Mouse (Mus musculus) limb, embryonic 15.5 days (tissue): ENCODE results near the gene Abcf2. TPM values are rescaled to one million over a fixed set of nuclear protein-coding genes. Genes with fewer than 3 reads are reported as not detected.

Experiments
- ATAC-seq: fragments of 200-750 bp; cut with Nextera tagmentation; 2 replicates; pipeline ENCODE4 v1.8.0; 2017; ENCODE audit warnings: low read depth, moderate TSS enrichment; ENCODE audit not compliant: insufficient number of reproducible peaks, low FRiP score, low TSS enrichment
- H3K27ac ChIP-seq: fragments of 300-500 bp; sonication (generic); 2 replicates; pipeline ENCODE4 v1.5.1; 2015; ENCODE audit warnings: moderate library complexity, mild to moderate bottlenecking, inconsistent platforms
- H3K27me3 ChIP-seq: fragments of 300-500 bp; sonication (generic); 2 replicates; pipeline ENCODE4 v1.6.1; 2015; ENCODE audit warnings: inconsistent platforms
- H3K36me3 ChIP-seq: fragments of 300-500 bp; sonication (generic); 2 replicates; pipeline ENCODE4 v1.6.1; 2015; ENCODE audit warnings: inconsistent platforms
- H3K4me1 ChIP-seq: fragments of 300-500 bp; sonication (generic); 2 replicates; pipeline ENCODE4 v1.6.1; 2015; ENCODE audit warnings: inconsistent platforms
- H3K4me2 ChIP-seq: fragments of 300-500 bp; sonication (generic); 2 replicates; pipeline ENCODE4 v1.6.1; 2015; ENCODE audit warnings: mild to moderate bottlenecking, inconsistent platforms
- H3K4me3 ChIP-seq: fragments of 300-500 bp; sonication (generic); 2 replicates; pipeline ENCODE4 v1.5.1; 2015; ENCODE audit warnings: mild to moderate bottlenecking, inconsistent platforms
- H3K9ac ChIP-seq: fragments of 300-500 bp; sonication (generic); 2 replicates; pipeline ENCODE4 v1.6.1; 2015; ENCODE audit warnings: inconsistent platforms
- H3K9me3 ChIP-seq: fragments of 300-500 bp; sonication (generic); 2 replicates; pipeline ENCODE4 v1.6.1; 2016; ENCODE audit warnings: inconsistent platforms
- WGBS: fragments of 180-500 bp; shearing (Covaris S2); methylation state at CpG from one replicate; pipeline ENCODE4 v1.1.7; 2015; 5-methylcytosine and 5-hydroxymethylcytosine counted together
- polyA plus RNA-seq: library from polyadenylated mRNA; unstranded; fragments of >200 nt; fragmentation: Nextera tagmentation; extraction: Ambion mirVana; gene quantifications from 2 replicates; pipeline ENCODE4 v1.2.1, GENCODE M21; 2015

Abcf2 gene
- polyA plus RNA-seq, 1 experiment from 2014 or later = 97.2 TPM

DNA sequence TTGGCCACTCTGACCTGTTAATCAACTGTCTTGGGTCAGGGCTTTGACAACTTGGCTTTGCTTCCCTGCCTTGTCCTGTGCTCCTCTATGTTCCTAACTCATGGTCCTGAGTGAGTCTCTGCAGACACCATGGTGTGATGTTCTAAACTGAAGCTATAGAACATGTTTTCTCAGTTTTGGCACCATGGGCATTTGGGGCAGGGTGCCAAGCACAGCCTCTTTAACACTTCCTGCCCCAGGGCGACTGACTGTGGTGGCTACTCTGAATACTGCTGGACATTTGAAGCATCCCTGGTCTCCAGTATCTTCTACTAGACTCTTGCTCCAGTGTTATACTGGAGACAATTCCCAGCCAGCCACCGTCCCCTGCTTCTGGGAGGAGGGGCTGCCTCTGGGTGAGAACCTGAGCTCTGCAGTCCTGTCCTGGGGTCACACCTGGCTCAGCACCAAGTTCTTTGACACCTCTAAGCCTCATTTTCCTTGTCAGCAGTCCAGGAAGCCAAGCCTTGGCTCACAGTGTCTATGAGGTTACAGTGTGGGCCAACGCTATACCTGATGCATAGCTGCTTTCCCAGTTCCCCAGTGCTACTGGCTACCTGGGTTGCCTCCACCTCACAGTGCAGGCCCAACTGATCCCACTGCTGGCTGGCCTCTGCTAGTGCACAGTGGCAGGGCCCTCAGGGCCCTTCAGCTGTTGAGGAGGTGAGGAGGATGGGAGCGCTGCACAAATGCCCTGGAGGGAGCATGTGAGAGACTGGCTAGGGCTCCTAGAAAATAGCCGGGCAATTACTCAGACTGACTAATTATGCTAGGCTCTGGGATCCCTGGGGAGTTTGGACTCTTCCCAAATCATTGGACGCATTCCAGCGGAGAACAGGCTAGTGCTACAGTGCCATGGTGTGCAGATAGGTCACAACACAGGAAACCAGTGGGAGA lies 34.4 kb upstream of the Abcf2 start:
- no peak overlapping the region for H3K27ac ChIP-seq
- no peak overlapping the region for H3K4me3 ChIP-seq
- no peak overlapping the region for H3K9ac ChIP-seq
- no peaks in the 10 kb centered on the region for H3K27me3 ChIP-seq
- ATAC-seq = 0 out of 2 replicates have a peak, but pooled peaks have one; percentile 19
- no peaks in the 10 kb centered on the region for H3K9me3 ChIP-seq
- 41% methylated on average over 7 of the region's 7 CpGs for WGBS
- no peaks in the 10 kb centered on the region for H3K36me3 ChIP-seq
- H3K4me1 ChIP-seq = peaks cover 17% of the 10 kb centered on the region
- H3K4me2 ChIP-seq = no peak overlapping the region

GRCm38 (mm10) chr5:24609388-24609787 lies 32.1 kb upstream of the Abcf2 start:
- no peak for ATAC-seq
- Histone ChIP-seq H3K27me3 (no peaks in the 10 kb centered on the region), H3K9me3 (no peaks in the 10 kb centered on the region), H3K4me3 (no peak overlapping the region), H3K36me3 (no peaks in the 10 kb centered on the region), H3K27ac (no peak overlapping the region), H3K4me2 (no peak overlapping the region), H3K4me1 (peaks cover 32% of the 10 kb centered on the region), H3K9ac (no peak overlapping the region)
- WGBS = 40% methylated on average over 5 of the region's 5 CpGs

DNA sequence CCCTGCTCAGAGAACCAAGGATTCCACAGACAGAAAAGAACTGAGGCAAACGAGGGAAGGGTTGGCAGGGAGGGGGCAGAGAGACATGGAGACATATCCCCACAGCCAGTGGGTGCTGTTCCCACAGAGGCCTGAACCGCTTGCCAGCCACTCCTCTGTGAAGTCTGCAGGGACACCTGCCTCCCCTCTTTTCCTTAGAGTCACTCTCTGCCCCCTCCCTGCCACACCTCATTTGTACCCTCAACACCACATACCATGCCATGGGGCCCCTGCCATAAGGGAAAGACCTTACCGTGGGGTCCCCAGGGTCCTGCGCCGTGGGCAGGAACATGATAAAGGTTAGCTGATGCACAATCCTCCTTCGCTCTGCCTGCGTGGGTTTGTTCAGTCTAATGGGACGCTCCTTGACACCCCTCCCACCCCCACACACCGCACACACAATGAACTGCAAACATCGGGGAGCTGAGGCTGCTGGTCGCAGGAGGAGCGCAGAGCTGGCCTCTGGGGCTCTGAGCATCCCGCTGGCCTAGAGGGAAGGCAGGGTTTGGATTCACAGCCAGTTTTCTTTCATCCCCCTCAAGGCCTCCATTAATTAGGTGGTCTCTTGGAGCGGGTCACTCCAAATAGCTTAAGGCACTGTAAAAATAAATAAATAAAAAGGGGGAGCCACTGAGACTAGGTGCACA lies 28.9 kb upstream of the Abcf2 start:
- peak overlapping the region; percentile 72; the same call in 1 of the 2 replicates for H3K9ac ChIP-seq
- WGBS = 27% methylated on average over 14 of the region's 14 CpGs
- no peak for ATAC-seq
- H3K4me2 ChIP-seq = peak overlapping the region; percentile 57
- H3K36me3 ChIP-seq = no peaks in the 10 kb centered on the region
- no peaks in the 10 kb centered on the region for H3K27me3 ChIP-seq
- H3K9me3 ChIP-seq = no peaks in the 10 kb centered on the region
- H3K4me1 ChIP-seq = peaks cover 45% of the 10 kb centered on the region
- peak overlapping the region; percentile 100 for H3K27ac ChIP-seq
- H3K4me3 ChIP-seq = peak overlapping the region; percentile 76; the same call in 1 of the 2 replicates

DNA sequence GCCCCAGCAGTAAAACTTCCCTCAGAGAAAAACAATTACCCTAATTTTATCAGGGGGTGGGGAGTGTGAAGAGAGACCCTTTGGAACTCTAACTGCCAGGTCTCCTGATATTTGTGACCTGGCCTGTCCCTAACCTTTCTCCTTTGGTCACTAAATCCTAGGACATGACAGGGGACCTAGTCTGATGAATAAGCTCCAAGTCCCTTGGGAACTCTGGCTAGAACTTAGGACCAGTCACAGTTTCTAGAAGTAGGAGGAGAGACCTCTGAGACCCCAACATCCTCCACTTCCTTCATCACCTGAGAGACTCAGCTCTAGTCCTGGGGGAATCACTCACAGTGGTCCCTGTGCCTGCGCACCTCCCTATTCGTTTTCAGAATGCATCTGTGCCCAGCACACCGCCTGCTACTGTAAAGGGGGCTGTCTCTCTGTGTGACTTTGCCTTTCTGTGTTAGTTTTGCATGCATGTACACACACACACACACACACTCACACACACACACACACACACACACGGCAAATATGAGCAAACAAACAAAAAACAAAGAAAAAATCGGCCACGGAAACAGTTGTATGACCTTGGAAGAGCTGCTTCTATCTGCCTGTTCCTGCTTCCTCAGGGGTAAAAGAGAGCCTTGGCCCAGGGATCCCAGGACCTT lies 28.2 kb upstream of the Abcf2 start:
- WGBS = 8% methylated on average over 6 of the region's 6 CpGs
- peaks cover 51% of the 10 kb centered on the region for H3K4me1 ChIP-seq
- H3K9me3 ChIP-seq = no peaks in the 10 kb centered on the region
- H3K36me3 ChIP-seq = no peaks in the 10 kb centered on the region
- peak overlapping the region; percentile 57 for H3K4me2 ChIP-seq
- peak overlapping the region; percentile 76 for H3K4me3 ChIP-seq
- ATAC-seq = no peak
- H3K27me3 ChIP-seq = no peaks in the 10 kb centered on the region
- H3K27ac ChIP-seq = peak overlapping the region; percentile 100
- peak overlapping the region; percentile 72 for H3K9ac ChIP-seq

GRCm38 (mm10) chr5:24604656-24605100 lies 27.4 kb upstream of the Abcf2 start:
- Histone ChIP-seq H3K27me3 (no peaks in the 10 kb centered on the region), H3K4me2 (peak overlapping the region; percentile 57), H3K36me3 (no peaks in the 10 kb centered on the region), H3K4me1 (peaks cover 56% of the 10 kb centered on the region), H3K4me3 (peak overlapping the region; percentile 76), H3K9me3 (no peaks in the 10 kb centered on the region), H3K9ac (peak overlapping the region; percentile 72), H3K27ac (peak overlapping the region; percentile 100)
- 0% methylated on average over 46 of the region's 46 CpGs for WGBS
- peak; percentile 79 for ATAC-seq

- 13% methylated on average over 12 of the region's 12 CpGs for WGBS
- H3K9ac ChIP-seq = peak overlapping the region; percentile 72
- H3K27ac ChIP-seq = peak overlapping the region; percentile 100
- H3K27me3 ChIP-seq = no peaks in the 10 kb centered on the region
- peak overlapping the region; percentile 57 for H3K4me2 ChIP-seq
- H3K36me3 ChIP-seq = no peaks in the 10 kb centered on the region
- peak overlapping the region; percentile 76 for H3K4me3 ChIP-seq
- H3K4me1 ChIP-seq = peaks cover 61% of the 10 kb centered on the region
- H3K9me3 ChIP-seq = no peaks in the 10 kb centered on the region
- no peak for ATAC-seq
Observed at GRCm38 (mm10) chr5:24604080-24604655, 26.9 kb upstream of the Abcf2 start.

DNA sequence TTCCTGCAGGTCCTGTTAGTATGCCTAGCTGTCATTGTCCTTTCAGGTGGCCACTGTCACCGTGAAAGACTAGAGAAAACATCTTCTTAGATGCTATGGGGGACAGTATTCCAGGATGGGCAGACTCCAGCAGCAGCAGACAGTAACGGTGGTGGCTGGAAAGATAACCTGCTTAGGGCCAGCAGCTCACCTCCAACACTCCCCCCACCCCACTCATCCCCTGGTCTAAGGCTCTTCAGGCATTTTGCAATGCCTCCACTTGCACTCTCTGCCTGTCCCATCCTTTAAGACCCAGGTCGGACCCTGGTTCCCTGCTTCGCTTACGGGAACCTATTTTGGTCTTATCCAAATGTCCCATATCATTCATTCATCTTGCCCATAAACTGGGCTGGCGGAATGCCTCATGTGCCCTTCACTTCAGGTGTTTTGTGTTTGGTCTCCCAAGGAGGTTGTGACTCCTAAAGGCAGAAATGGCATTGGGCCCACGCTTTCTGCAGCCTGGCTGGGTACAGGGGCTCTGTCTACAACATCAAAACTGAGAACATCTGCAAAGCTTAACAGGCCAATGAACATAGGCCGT lies 26.3 kb upstream of the Abcf2 start:
- H3K27ac ChIP-seq = peak overlapping the region; percentile 100
- peak overlapping the region; percentile 84 for H3K4me2 ChIP-seq

GRCm38 (mm10) chr5:24602751-24603343 lies 25.6 kb upstream of the Abcf2 start:
- Histone ChIP-seq H3K36me3 (no peaks in the 10 kb centered on the region), H3K27me3 (no peaks in the 10 kb centered on the region), H3K9me3 (no peaks in the 10 kb centered on the region), H3K9ac (peak overlapping the region; percentile 74), H3K4me3 (peak overlapping the region; percentile 71), H3K27ac (peak overlapping the region; percentile 100), H3K4me2 (peak overlapping the region; percentile 84), H3K4me1 (peaks cover 74% of the 10 kb centered on the region)
- WGBS = 2% methylated on average over 16 of the region's 16 CpGs
- peak; percentile 57 for ATAC-seq

More for the DNA sequence above, 26.3 kb upstream of the Abcf2 start:
- no peak for ATAC-seq
- Histone ChIP-seq H3K4me1 (peaks cover 67% of the 10 kb centered on the region), H3K9me3 (no peaks in the 10 kb centered on the region), H3K4me3 (peak overlapping the region; percentile 76; the same call in 1 of the 2 replicates), H3K9ac (no peak overlapping the region), H3K36me3 (no peaks in the 10 kb centered on the region), H3K27me3 (no peaks in the 10 kb centered on the region)
- WGBS = 58% methylated on average over 8 of the region's 8 CpGs

- Histone ChIP-seq H3K27me3 (no peaks in the 10 kb centered on the region), H3K4me1 (peaks cover 78% of the 10 kb centered on the region), H3K9ac (peak overlapping the region; percentile 74), H3K9me3 (no peaks in the 10 kb centered on the region), H3K27ac (peak overlapping the region; percentile 100), H3K4me3 (peak overlapping the region; percentile 71), H3K4me2 (peak overlapping the region; percentile 84), H3K36me3 (no peaks in the 10 kb centered on the region)
- ATAC-seq = peak; percentile 42; the same call in 1 of the 2 replicates
- WGBS = under 1% methylated on average over 64 of the region's 73 CpGs
Observed at GRCm38 (mm10) chr5:24601911-24602750, 24.9 kb upstream of the Abcf2 start.
